Mouse (Mus musculus): ENCODE results near the gene Phxr2. TPM values are rescaled to one million over a fixed set of nuclear protein-coding genes. Genes with fewer than 3 reads are reported as not detected.

Phxr2 gene
- polyA plus RNA-seq, 1 experiment from 2014 or later = not detected

DNA sequence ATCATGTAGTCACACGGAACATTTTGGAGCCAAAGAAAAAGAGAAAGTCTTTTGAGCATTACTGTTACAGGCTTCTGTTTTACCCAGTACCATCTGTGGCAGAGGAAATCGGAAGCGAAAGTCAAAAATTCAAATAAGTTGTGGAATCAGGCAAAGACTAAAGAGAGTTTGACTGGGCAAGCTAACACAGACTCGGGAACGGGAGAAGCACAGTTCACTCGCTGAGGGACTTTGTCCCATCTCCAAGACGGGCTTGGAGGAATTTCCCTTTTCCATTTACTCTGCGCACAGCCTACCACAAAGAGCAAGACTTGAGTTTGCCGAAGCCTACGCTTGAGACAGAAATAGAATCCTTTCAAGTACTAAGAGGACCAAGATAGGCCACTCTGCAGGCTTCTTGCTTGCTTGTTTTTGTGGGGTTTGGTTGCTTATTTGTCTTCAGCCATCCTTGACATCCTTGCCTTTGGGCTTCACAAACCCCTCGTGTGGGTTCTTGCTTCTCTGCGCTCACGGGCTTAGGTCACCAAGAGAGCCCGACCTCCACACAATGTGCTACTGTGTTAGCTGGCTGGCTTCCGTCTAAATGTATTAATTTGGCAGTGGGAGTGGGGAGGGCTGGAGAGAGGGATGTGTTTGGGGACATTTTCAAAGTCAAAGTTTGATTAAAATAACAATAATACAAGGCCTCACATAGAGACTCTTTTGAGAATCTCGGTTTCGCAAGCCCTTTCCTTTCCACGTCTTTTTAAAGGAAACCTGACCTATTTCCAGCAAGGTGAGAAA, 49.8 kb downstream of the Phxr2 start:
- H3K9ac ChIP-seq (ENCODE audit: low read length) = no peak overlapping the region
- ATAC-seq (ENCODE audit: insufficient read depth, low FRiP score, low TSS enrichment) = no peak

More for the DNA sequence above, 49.8 kb downstream of the Phxr2 start:
- H3K4me1 ChIP-seq (ENCODE audit: control insufficient read depth, insufficient read depth, low read length) = no peaks in the 10 kb centered on the region
- no peak overlapping the region for H3K4me3 ChIP-seq (ENCODE audit: low read depth, low read length)
- no peak overlapping the region for H3K27ac ChIP-seq (ENCODE audit: low read depth, low read length)
- DNase-seq (ENCODE audit: low spot score) = peak; percentile 17
- no peak overlapping the region for H3K4me2 ChIP-seq (ENCODE audit: low read depth)
- no peaks in the 10 kb centered on the region for H3K9me3 ChIP-seq (ENCODE audit: control insufficient read depth, low read length)
- no peaks in the 10 kb centered on the region for H3K36me3 ChIP-seq (ENCODE audit: control insufficient read depth, insufficient read depth, low read length)
- no peaks in the 10 kb centered on the region for H3K27me3 ChIP-seq (ENCODE audit: control insufficient read depth, insufficient read depth, low read length)
- WGBS = 85% methylated on average over 18 of the region's 18 CpGs

Other genes with a start within 250 kb of the Phxr2 start
- gene Atp2b1, start 211.9 kb downstream of the Phxr2 start, polyA plus RNA-seq (2014; fragmentation: Nextera tagmentation; extraction: Ambion mirVana) = 131 and 132 TPM in 2 replicates
- 33.0 and 39.4 TPM in 2 replicates for gene Poc1b, start 19.3 kb downstream of the Phxr2 start, polyA plus RNA-seq (2014; fragmentation: Nextera tagmentation; extraction: Ambion mirVana)
- 5.0 and 5.7 TPM in 2 replicates for gene Galnt4, start 18.2 kb downstream of the Phxr2 start, polyA plus RNA-seq (2014; fragmentation: Nextera tagmentation; extraction: Ambion mirVana)
- gene Dusp6, start 136.9 kb upstream of the Phxr2 start, polyA plus RNA-seq (2014; fragmentation: Nextera tagmentation; extraction: Ambion mirVana) = 57.5 and 62.0 TPM in 2 replicates

All from neural tube, embryonic 11.5 days (tissue).